Mouse (Mus musculus) thymus, postnatal 25 days (tissue): ENCODE measurements around the gene Olfr332.
"Not testable (repeated sequence)": the region's sequence is repeated elsewhere in the genome, so short reads cannot be mapped to it uniquely, and the experiment has no call there.

Experiments
- DNase-seq: peaks from one replicate; pipeline ENCODE4 v3.0.0; 2022

Olfr332 gene

GRCm38 (mm10) chr11:58492455-58492854 is at the start of gene Olfr332:
Gene Olfr332 (minus strand): TSS chr11:58492555.
- no peak for DNase-seq

- not testable (repeated sequence) for DNase-seq
Measured at GRCm38 (mm10) chr11:58534736-58535135, 42.4 kb upstream of the Olfr332 start, which contains the start of gene Olfr330. Gene Olfr330 (minus strand): TSS chr11:58534836.

- peak; percentile 12 for DNase-seq
Measured at GRCm38 (mm10) chr11:58519756-58520155, 27.4 kb upstream of the Olfr332 start.

- peak; percentile 53 for DNase-seq
Measured at GRCm38 (mm10) chr11:58518916-58519315, 26.6 kb upstream of the Olfr332 start.

GRCm38 (mm10) chr11:58509058-58509457 is 16.7 kb upstream of the Olfr332 start:
- not testable (repeated sequence) for DNase-seq

GRCm38 (mm10) chr11:58502472-58502871 is 10.1 kb upstream of the Olfr332 start, which contains the start of gene Olfr331:
Gene Olfr331 (minus strand): TSS chr11:58502572.
- not testable (repeated sequence) for DNase-seq

GRCm38 (mm10) chr11:58499290-58499689 is 6.9 kb upstream of the Olfr332 start:
- DNase-seq: no peak

- DNase-seq: no peak
Measured at GRCm38 (mm10) chr11:58498761-58499160, 6.4 kb upstream of the Olfr332 start.

GRCm38 (mm10) chr11:58462170-58462569 is 30.2 kb downstream of the Olfr332 start, which contains the start of gene Olfr30:
Gene Olfr30 (minus strand): TSS chr11:58462270.
- DNase-seq: no peak

GRCm38 (mm10) chr11:58453592-58453991 is 38.8 kb downstream of the Olfr332 start:
- DNase-seq: no peak

- DNase-seq: no peak
Measured at GRCm38 (mm10) chr11:58452759-58453158, 39.6 kb downstream of the Olfr332 start, which contains the start of gene Lypd9. Gene Lypd9 (minus strand): TSS chr11:58452923.
